Mouse (Mus musculus): ENCODE data around the gene Rhof. TPM values are rescaled to one million over a fixed set of nuclear protein-coding genes. Genes with fewer than 3 reads are reported as not detected.
A peak's percentile ranks its signal among the peaks of the same experiment; 100 is the strongest.

Rhof gene
- polyA plus RNA-seq, 1 experiment, result 0.38 TPM

- H3K36me3 ChIP-seq (ENCODE audit: control insufficient read depth), result peaks cover 57% of the 10 kb centered on the region
Observed at GRCm38 (mm10) chr5:123133083-123133783, 741 bp upstream of the Rhof start.

GRCm38 (mm10) chr5:123130814-123131148, 1.7 kb downstream of the Rhof start:
- TF ChIP-seq TAL1 (IDR thresholded peaks at IDR 0.05; ENCODE audit: low read length) (no peak), GATA1 (IDR thresholded peaks at IDR 0.05; ENCODE audit: low read length) (no peak)
- Histone ChIP-seq H3K9me3 (ENCODE audit: control insufficient read depth, low read length) (no peaks in the 10 kb centered on the region), H3K4me3 (replicated peaks) (no peak overlapping the region), H3K27me3 (ENCODE audit: control insufficient read depth) (peaks cover 15% of the 10 kb centered on the region), H3K4me1 (ENCODE audit: control insufficient read depth) (peaks cover 79% of the 10 kb centered on the region), H3K36me3 (ENCODE audit: control insufficient read depth) (peaks cover 36% of the 10 kb centered on the region)

More at GRCm38 (mm10) chr5:123133083-123133783, 741 bp upstream of the Rhof start:
- peak overlapping the region; percentile 66 for H3K4me3 ChIP-seq (replicated peaks)
- peaks cover 91% of the 10 kb centered on the region for H3K4me1 ChIP-seq (ENCODE audit: control insufficient read depth)
- no peaks in the 10 kb centered on the region for H3K9me3 ChIP-seq (ENCODE audit: control insufficient read depth, low read length)
- no peak for TF ChIP-seq GATA1 (IDR thresholded peaks at IDR 0.05; ENCODE audit: low read length)
- TF ChIP-seq TAL1 (IDR thresholded peaks at IDR 0.05; ENCODE audit: low read length), result no peak
- H3K27me3 ChIP-seq (ENCODE audit: control insufficient read depth), result peaks cover 15% of the 10 kb centered on the region

GRCm38 (mm10) chr5:123130030-123130813, 2.3 kb downstream of the Rhof start:
- Histone ChIP-seq H3K4me3 (replicated peaks) (no peak overlapping the region), H3K27me3 (ENCODE audit: control insufficient read depth) (peaks cover 15% of the 10 kb centered on the region), H3K9me3 (ENCODE audit: control insufficient read depth, low read length) (no peaks in the 10 kb centered on the region), H3K4me1 (ENCODE audit: control insufficient read depth) (peaks cover 79% of the 10 kb centered on the region), H3K36me3 (ENCODE audit: control insufficient read depth) (peaks cover 30% of the 10 kb centered on the region)
- no peak for TF ChIP-seq TAL1 (IDR thresholded peaks at IDR 0.05; ENCODE audit: low read length)
- no peak for TF ChIP-seq GATA1 (IDR thresholded peaks at IDR 0.05; ENCODE audit: low read length)

GRCm38 (mm10) chr5:123129170-123129757, 3.2 kb downstream of the Rhof start:
- Histone ChIP-seq H3K4me1 (ENCODE audit: control insufficient read depth) (peaks cover 78% of the 10 kb centered on the region), H3K4me3 (replicated peaks) (no peak overlapping the region), H3K36me3 (ENCODE audit: control insufficient read depth) (peaks cover 20% of the 10 kb centered on the region), H3K9me3 (ENCODE audit: control insufficient read depth, low read length) (no peaks in the 10 kb centered on the region), H3K27me3 (ENCODE audit: control insufficient read depth) (peaks cover 15% of the 10 kb centered on the region)
- TF ChIP-seq TAL1 (IDR thresholded peaks at IDR 0.05; ENCODE audit: low read length), result no peak
- TF ChIP-seq GATA1 (IDR thresholded peaks at IDR 0.05; ENCODE audit: low read length), result no peak

- Histone ChIP-seq H3K36me3 (ENCODE audit: control insufficient read depth) (peaks cover 15% of the 10 kb centered on the region), H3K9me3 (ENCODE audit: control insufficient read depth, low read length) (no peaks in the 10 kb centered on the region), H3K27me3 (ENCODE audit: control insufficient read depth) (peaks cover 15% of the 10 kb centered on the region), H3K4me1 (ENCODE audit: control insufficient read depth) (peaks cover 73% of the 10 kb centered on the region), H3K4me3 (replicated peaks) (no peak overlapping the region)
- TF ChIP-seq TAL1 (IDR thresholded peaks at IDR 0.05; ENCODE audit: low read length), result no peak
- no peak for TF ChIP-seq GATA1 (IDR thresholded peaks at IDR 0.05; ENCODE audit: low read length)
Observed at GRCm38 (mm10) chr5:123128426-123129169, 3.9 kb downstream of the Rhof start.

GRCm38 (mm10) chr5:123127031-123127430, 5.5 kb downstream of the Rhof start:
- peaks cover 17% of the 10 kb centered on the region for H3K36me3 ChIP-seq (ENCODE audit: control insufficient read depth)
- no peak overlapping the region for H3K4me3 ChIP-seq (replicated peaks)
- H3K4me1 ChIP-seq (ENCODE audit: control insufficient read depth), result peaks cover 62% of the 10 kb centered on the region
- peaks cover 2% of the 10 kb centered on the region; the same call in 1 of the 2 replicates for H3K9me3 ChIP-seq (ENCODE audit: control insufficient read depth, low read length)
- peaks cover 15% of the 10 kb centered on the region for H3K27me3 ChIP-seq (ENCODE audit: control insufficient read depth)
- TF ChIP-seq GATA1 (IDR thresholded peaks at IDR 0.05; ENCODE audit: low read length) (no peak), TAL1 (IDR thresholded peaks at IDR 0.05; ENCODE audit: low read length) (no peak)

- Histone ChIP-seq H3K36me3 (ENCODE audit: control insufficient read depth) (peaks cover 21% of the 10 kb centered on the region), H3K9me3 (ENCODE audit: control insufficient read depth, low read length) (peaks cover 2% of the 10 kb centered on the region; the same call in 1 of the 2 replicates), H3K4me3 (replicated peaks) (no peak overlapping the region), H3K27me3 (ENCODE audit: control insufficient read depth) (peaks cover 15% of the 10 kb centered on the region), H3K4me1 (ENCODE audit: control insufficient read depth) (peaks cover 54% of the 10 kb centered on the region)
- TF ChIP-seq TAL1 (IDR thresholded peaks at IDR 0.05; ENCODE audit: low read length) (no peak), GATA1 (IDR thresholded peaks at IDR 0.05; ENCODE audit: low read length) (no peak)
Observed at GRCm38 (mm10) chr5:123125638-123126406, 6.7 kb downstream of the Rhof start.

GRCm38 (mm10) chr5:123125105-123125504, 7.4 kb downstream of the Rhof start:
- Histone ChIP-seq H3K4me3 (replicated peaks) (no peak overlapping the region), H3K36me3 (ENCODE audit: control insufficient read depth) (peaks cover 26% of the 10 kb centered on the region), H3K27me3 (ENCODE audit: control insufficient read depth) (peaks cover 12% of the 10 kb centered on the region), H3K4me1 (ENCODE audit: control insufficient read depth) (peaks cover 56% of the 10 kb centered on the region), H3K9me3 (ENCODE audit: control insufficient read depth, low read length) (peaks cover 2% of the 10 kb centered on the region; the same call in 1 of the 2 replicates)
- no peak for TF ChIP-seq TAL1 (IDR thresholded peaks at IDR 0.05; ENCODE audit: low read length)
- TF ChIP-seq GATA1 (IDR thresholded peaks at IDR 0.05; ENCODE audit: low read length), result no peak
